Mouse (Mus musculus) forebrain, embryonic 14.5 days (tissue): Measurements from ENCODE around the gene Bicdl2. TPM values are rescaled to one million over a fixed set of nuclear protein-coding genes. Genes with fewer than 3 reads are reported as not detected.

Experiments
- ATAC-seq: fragments of 200-750 bp; cut with Nextera tagmentation; 2 replicates; pipeline ENCODE4 v1.8.0; 2017; ENCODE audit warnings: mild to moderate bottlenecking, moderate library complexity
- DNase-seq: peaks from one replicate; pipeline ENCODE4 v3.0.0-alpha.2; 2015; ENCODE audit warnings: low spot score
- H3K27ac ChIP-seq: fragments of 300-500 bp; sonication (generic); 2 replicates; pipeline ENCODE4 v1.5.1; 2014; ENCODE audit warnings: low read depth, mild to moderate bottlenecking, control low read depth, low read length, moderate library complexity
- H3K27me3 ChIP-seq: fragments of 300-500 bp; sonication (generic); replicated peaks from 2 replicates; pipeline ENCODE4 v1.6.1; 2014; ENCODE audit warnings: low read length, control low read depth, mixed read lengths; ENCODE audit not compliant: control insufficient read depth, insufficient read depth
- H3K36me3 ChIP-seq: fragments of 300-500 bp; sonication (generic); 2 replicates; pipeline ENCODE4 v1.6.1; 2014; ENCODE audit warnings: low read length, control low read depth; ENCODE audit not compliant: control insufficient read depth, insufficient read depth
- H3K4me1 ChIP-seq: fragments of 300-500 bp; sonication (generic); 2 replicates; pipeline ENCODE4 v1.6.1; 2014; ENCODE audit warnings: antibody characterized with exemption, low read length, control low read depth; ENCODE audit not compliant: control insufficient read depth, insufficient read depth
- H3K4me2 ChIP-seq: fragments of 300-500 bp; sonication (generic); 2 replicates; pipeline ENCODE4 v1.6.1; 2014; ENCODE audit warnings: mild to moderate bottlenecking, control low read depth, low read length
- H3K4me3 ChIP-seq: fragments of 300-500 bp; sonication (generic); 2 replicates; pipeline ENCODE4 v1.5.1; 2014; ENCODE audit warnings: low read depth, low read length, control low read depth
- H3K9ac ChIP-seq: fragments of 300-500 bp; sonication (generic); 2 replicates; pipeline ENCODE4 v1.6.1; 2014; ENCODE audit warnings: mild to moderate bottlenecking, low read length, control low read depth, moderate library complexity
- H3K9me3 ChIP-seq: fragments of 300-500 bp; sonication (generic); replicated peaks from 2 replicates; pipeline ENCODE4 v1.6.1; 2016; ENCODE audit warnings: low read length, control low read depth, mixed read lengths; ENCODE audit not compliant: control insufficient read depth
- WGBS: fragments of 180-500 bp; shearing (Covaris S2); extraction: QIAGEN DNeasy Blood & Tissue Kit; methylation state at CpG from one replicate; pipeline ENCODE4 v1.1.7; 2014; 5-methylcytosine and 5-hydroxymethylcytosine counted together
- polyA plus RNA-seq: library from polyadenylated mRNA; unstranded; fragments of >200 nt; fragmentation: Nextera tagmentation; extraction: Ambion mirVana; gene quantifications from 2 replicates; pipeline ENCODE4 v1.2.1, GENCODE M21; 2014

Gene Bicdl2
- polyA plus RNA-seq, 1 experiment from 2014 or later, result not detected

- Histone ChIP-seq H3K4me2 (no peak overlapping the region), H3K4me3 (no peak overlapping the region), H3K27ac (no peak overlapping the region), H3K9ac (no peak overlapping the region), H3K9me3 (no peaks in the 10 kb centered on the region), H3K27me3 (peaks cover 5% of the 10 kb centered on the region; the same call in 1 of the 2 replicates), H3K36me3 (peaks cover 36% of the 10 kb centered on the region), H3K4me1 (peaks cover 9% of the 10 kb centered on the region)
- ATAC-seq (no peak), DNase-seq (no peak)
- WGBS, result 91% methylated on average over 7 of the region's 7 CpGs
These were observed 10.3 kb downstream of the Bicdl2 start for GRCm38 (mm10) chr17:23670516-23671074.

GRCm38 (mm10) chr17:23671519-23671918 lies 11.2 kb downstream of the Bicdl2 start:
- no peak overlapping the region for H3K4me2 ChIP-seq
- 90% methylated on average over 3 of the region's 3 CpGs for WGBS
- H3K36me3 ChIP-seq, result peaks cover 31% of the 10 kb centered on the region
- H3K27ac ChIP-seq, result no peak overlapping the region
- no peak for DNase-seq
- ATAC-seq, result no peak
- peaks cover 15% of the 10 kb centered on the region for H3K4me1 ChIP-seq
- H3K4me3 ChIP-seq, result no peak overlapping the region
- H3K27me3 ChIP-seq, result peaks cover 14% of the 10 kb centered on the region; the same call in 1 of the 2 replicates
- H3K9me3 ChIP-seq, result no peaks in the 10 kb centered on the region
- no peak overlapping the region for H3K9ac ChIP-seq

DNA sequence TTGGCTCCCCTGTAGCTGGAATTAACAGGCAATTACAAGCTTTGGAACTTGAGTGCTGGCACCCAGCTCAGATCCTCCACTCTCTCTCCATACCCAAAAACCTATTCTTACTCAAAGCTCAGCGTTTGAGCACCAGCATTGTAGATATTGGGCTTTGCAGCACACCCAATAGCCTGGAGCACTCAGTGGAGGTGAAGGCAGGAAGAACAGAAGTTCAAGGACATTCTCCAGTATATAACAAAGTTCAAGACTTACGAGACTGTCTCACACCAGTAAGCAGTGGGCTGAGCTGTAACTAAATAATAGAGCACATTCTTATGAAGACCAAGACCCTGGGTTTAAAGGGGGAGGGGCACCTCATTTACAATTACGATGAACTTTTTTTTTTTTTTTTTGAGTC lies 12.5 kb downstream of the Bicdl2 start:
- Histone ChIP-seq H3K36me3 (peaks cover 24% of the 10 kb centered on the region), H3K27ac (no peak overlapping the region), H3K4me2 (peak overlapping the region; percentile 73; the same call in 1 of the 2 replicates), H3K4me1 (peaks cover 19% of the 10 kb centered on the region), H3K4me3 (no peak overlapping the region), H3K9me3 (no peaks in the 10 kb centered on the region), H3K9ac (no peak overlapping the region), H3K27me3 (peaks cover 16% of the 10 kb centered on the region; the same call in 1 of the 2 replicates)
- ATAC-seq (no peak), DNase-seq (no peak)
- WGBS, result 68% methylated on average over 3 of the region's 3 CpGs

- H3K36me3 ChIP-seq, result peaks cover 18% of the 10 kb centered on the region
- H3K9me3 ChIP-seq, result no peaks in the 10 kb centered on the region
- peak; percentile 98 for DNase-seq
- peak within 1 kb of the TSS; percentile 74; the same call in 1 of the 2 replicates for H3K27ac ChIP-seq
- peaks cover 18% of the 10 kb centered on the region for H3K27me3 ChIP-seq
- under 1% methylated on average over 45 of the region's 45 CpGs for WGBS
- H3K4me3 ChIP-seq, result peak within 1 kb of the TSS; percentile 52
- H3K4me2 ChIP-seq, result peak within 1 kb of the TSS; percentile 73
- peaks cover 19% of the 10 kb centered on the region for H3K4me1 ChIP-seq
- peak; percentile 95 for ATAC-seq
- peak within 1 kb of the TSS; percentile 71 for H3K9ac ChIP-seq
These were observed 13.2 kb downstream of the Bicdl2 start, which contains the start of the genes Hcfc1r1 and Thoc6 for GRCm38 (mm10) chr17:23673424-23674073. TSS of gene Hcfc1r1 (plus strand) at chr17:23673596. TSS of gene Thoc6 (minus strand) at chr17:23673882.

DNA sequence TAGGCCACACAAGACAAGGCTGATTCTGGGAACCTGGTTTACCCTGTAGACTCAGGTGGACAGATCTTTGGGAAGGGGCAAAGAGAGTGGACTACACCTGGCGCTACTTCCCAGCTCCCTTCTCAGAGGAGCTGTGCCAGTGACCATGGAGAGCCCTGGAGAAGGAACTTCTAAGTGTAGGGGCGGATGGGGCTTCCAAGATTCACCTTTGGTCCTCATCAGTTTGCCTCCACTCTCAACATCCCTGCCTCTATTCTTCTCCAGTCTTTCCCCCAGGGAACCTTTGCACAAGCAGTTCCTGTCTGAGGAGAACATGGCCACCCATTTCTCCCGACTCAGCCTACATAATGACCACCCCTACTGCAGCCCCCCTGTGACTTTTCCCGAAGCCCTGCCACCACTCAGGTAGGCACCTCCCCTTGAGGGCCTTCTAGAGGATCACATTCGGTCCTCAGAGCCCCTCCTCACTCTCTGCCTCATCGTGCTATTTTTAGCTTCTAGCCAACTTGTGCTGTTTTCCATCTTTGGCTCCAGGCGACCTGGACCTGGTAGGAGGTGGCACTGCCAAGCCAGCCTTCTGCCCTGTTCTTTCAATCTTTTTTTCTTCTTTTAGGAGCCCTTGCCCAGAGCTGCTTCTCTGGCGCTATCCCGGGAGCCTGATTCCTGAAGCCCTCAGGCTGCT lies 14.1 kb downstream of the Bicdl2 start:
- H3K9me3 ChIP-seq, result no peaks in the 10 kb centered on the region
- peak overlapping the region; percentile 73 for H3K4me2 ChIP-seq
- ATAC-seq (no peak; the same call in 1 of the 2 replicates), DNase-seq (no peak)
- WGBS, result 56% methylated on average over 9 of the region's 9 CpGs
- H3K27me3 ChIP-seq, result peaks cover 27% of the 10 kb centered on the region
- H3K27ac ChIP-seq, result no peak overlapping the region
- H3K36me3 ChIP-seq, result peaks cover 9% of the 10 kb centered on the region
- H3K4me3 ChIP-seq, result peak overlapping the region; percentile 52
- peaks cover 19% of the 10 kb centered on the region for H3K4me1 ChIP-seq
- H3K9ac ChIP-seq, result peak overlapping the region; percentile 71

DNA sequence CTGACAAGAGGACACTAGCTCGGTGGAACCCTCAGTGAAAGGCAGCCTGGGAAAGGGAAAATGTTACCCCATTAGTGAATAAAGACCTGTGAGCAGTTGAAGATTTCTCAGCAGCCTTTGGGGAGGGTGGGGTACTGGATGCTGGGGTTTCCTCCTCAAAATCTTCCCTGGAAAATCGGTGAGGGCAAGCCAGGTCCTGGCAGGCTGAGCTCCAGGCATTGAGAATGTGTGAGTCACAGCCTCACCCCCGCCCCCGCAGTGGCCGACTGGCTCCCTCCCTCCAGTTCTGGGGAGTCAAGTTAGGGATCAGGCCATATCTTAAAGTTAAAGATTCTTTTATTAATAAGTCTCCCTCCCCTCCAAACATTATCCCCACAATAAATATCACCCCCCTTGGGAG lies 14.8 kb downstream of the Bicdl2 start:
- Histone ChIP-seq H3K4me2 (no peak overlapping the region), H3K27ac (no peak overlapping the region), H3K9ac (no peak overlapping the region), H3K4me3 (no peak overlapping the region), H3K27me3 (peaks cover 34% of the 10 kb centered on the region), H3K4me1 (peaks cover 19% of the 10 kb centered on the region), H3K9me3 (no peaks in the 10 kb centered on the region), H3K36me3 (0 out of 2 replicates have a peak, but pooled peaks cover 2% of the 10 kb centered on the region)
- 57% methylated on average over 5 of the region's 5 CpGs for WGBS
- DNase-seq (no peak), ATAC-seq (no peak)

GRCm38 (mm10) chr17:23675564-23676281 lies 15.4 kb downstream of the Bicdl2 start:
- Histone ChIP-seq H3K4me2 (peak overlapping the region; percentile 93), H3K36me3 (no peaks in the 10 kb centered on the region), H3K27me3 (peaks cover 40% of the 10 kb centered on the region), H3K27ac (no peak overlapping the region), H3K9ac (0 out of 2 replicates have a peak overlapping the region, but pooled peaks have one; percentile 60), H3K4me1 (peaks cover 19% of the 10 kb centered on the region), H3K9me3 (no peaks in the 10 kb centered on the region), H3K4me3 (peak overlapping the region; percentile 45)
- WGBS, result 10% methylated on average over 15 of the region's 15 CpGs
- DNase-seq (no peak), ATAC-seq (no peak)

DNA sequence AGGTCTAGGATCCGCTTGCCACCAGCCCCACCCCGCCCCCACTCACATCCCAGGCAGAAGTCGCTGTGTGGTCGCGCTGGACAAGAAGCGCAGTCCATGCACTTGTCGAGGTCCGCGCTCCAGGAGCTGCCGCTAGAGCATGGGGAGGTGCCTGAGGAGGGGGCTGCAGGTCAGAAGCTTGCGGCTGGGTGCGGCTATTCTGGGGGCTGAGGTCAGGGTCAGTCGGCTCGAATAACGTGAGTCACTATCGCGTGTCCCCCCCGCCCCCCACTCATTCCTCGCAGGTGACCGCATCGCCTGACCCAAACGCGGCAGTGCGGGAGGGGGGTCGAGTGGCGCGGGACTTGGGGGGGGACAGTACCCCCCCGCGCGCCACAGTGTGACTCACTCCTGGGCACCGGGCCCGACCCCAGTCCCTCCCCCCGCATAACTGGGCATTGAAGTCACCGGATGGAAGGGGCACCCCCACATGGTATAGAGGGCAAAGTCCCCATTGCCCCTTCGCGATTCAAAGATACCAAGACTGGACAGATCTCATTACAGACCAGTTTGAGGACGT lies 16.2 kb downstream of the Bicdl2 start:
- peak overlapping the region; percentile 60 for H3K9ac ChIP-seq
- peak overlapping the region; percentile 45 for H3K4me3 ChIP-seq
- ATAC-seq, result no peak
- H3K4me1 ChIP-seq, result peaks cover 19% of the 10 kb centered on the region
- no peak overlapping the region for H3K27ac ChIP-seq
- no peaks in the 10 kb centered on the region for H3K9me3 ChIP-seq
- no peak for DNase-seq
- H3K36me3 ChIP-seq, result no peaks in the 10 kb centered on the region
- H3K4me2 ChIP-seq, result peak overlapping the region; percentile 93
- 0% methylated on average over 33 of the region's 37 CpGs for WGBS
- peaks cover 48% of the 10 kb centered on the region for H3K27me3 ChIP-seq
